Mouse (Mus musculus): ENCODE results near the gene Acat2. TPM values are rescaled to one million over a fixed set of nuclear protein-coding genes. Genes with fewer than 3 reads are reported as not detected.
"Not testable (repeated sequence)": the region's sequence is repeated elsewhere in the genome, so short reads cannot be mapped to it uniquely, and the experiment has no call there.

Gene Acat2
- polyA plus RNA-seq, 1 experiment from 2014 or later: 348 TPM

DNA sequence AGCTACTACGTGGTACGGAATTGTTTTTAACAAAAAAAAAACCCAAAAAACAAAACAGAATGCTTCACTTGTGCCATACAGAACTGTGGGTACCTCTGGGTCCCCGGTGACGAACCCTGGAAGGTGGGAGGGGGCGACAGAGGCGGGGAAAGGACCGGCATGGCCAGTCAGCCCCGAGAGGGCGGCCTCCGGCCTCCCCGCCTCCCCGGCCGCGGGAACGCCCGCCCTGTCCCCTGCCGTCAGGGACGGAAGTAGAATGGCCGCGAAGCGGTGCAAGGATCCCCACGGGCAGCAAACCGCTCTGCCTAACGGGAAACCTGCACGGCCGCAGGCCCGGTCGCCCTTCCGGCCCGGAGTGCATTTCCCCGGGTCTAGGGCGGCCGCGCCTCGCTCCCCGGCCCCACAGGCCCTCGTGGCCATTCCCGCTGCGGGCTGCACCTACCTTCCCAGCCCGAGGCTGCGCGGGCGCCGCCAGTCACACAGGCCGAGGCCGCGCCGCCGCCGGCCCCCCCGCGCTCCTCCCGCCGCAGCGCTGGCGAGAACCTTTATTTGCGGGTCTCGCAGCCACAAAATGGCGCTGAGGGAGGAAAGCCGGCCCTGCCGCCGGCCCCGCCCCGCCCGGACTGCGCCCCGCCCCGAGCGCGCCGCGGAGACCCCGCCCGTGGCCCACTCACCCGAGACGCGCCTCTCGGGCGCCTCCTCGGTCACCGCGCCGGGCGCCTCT lies 31.2 kb upstream of the Acat2 start:
- H3K27ac ChIP-seq (replicated peaks): peak overlapping the region; percentile 100
- peak overlapping the region; percentile 89 for H3K4me3 ChIP-seq
- H3K9me3 ChIP-seq: 0 out of 2 replicates have a peak, but pooled peaks cover 3% of the 10 kb centered on the region
- H3K27me3 ChIP-seq (replicated peaks; ENCODE audit: low read depth, poor library complexity, severe bottlenecking): no peaks in the 10 kb centered on the region
- DNase-seq (ENCODE audit: low spot score): peak; percentile 93
- under 1% methylated on average over 84 of the region's 84 CpGs for WGBS
- H3K36me3 ChIP-seq (replicated peaks): peaks cover 27% of the 10 kb centered on the region
- peaks cover 14% of the 10 kb centered on the region for H3K4me1 ChIP-seq

GRCm38 (mm10) chr17:12991194-12991634 lies 30.7 kb upstream of the Acat2 start:
- Histone ChIP-seq H3K27me3 (replicated peaks; ENCODE audit: low read depth, poor library complexity, severe bottlenecking) (no peaks in the 10 kb centered on the region), H3K9me3 (0 out of 2 replicates have a peak, but pooled peaks cover 3% of the 10 kb centered on the region), H3K4me1 (peaks cover 14% of the 10 kb centered on the region), H3K27ac (replicated peaks) (peak overlapping the region; percentile 100), H3K4me3 (peak overlapping the region; percentile 89), H3K36me3 (replicated peaks) (peaks cover 33% of the 10 kb centered on the region)
- DNase-seq (ENCODE audit: low spot score): peak; percentile 20
- 6% methylated on average over 12 of the region's 12 CpGs for WGBS

- no peaks in the 10 kb centered on the region for H3K27me3 ChIP-seq (replicated peaks; ENCODE audit: low read depth, poor library complexity, severe bottlenecking)
- DNase-seq (ENCODE audit: low spot score): no peak
- 71% methylated on average over 8 of the region's 8 CpGs for WGBS
- H3K36me3 ChIP-seq (replicated peaks): peaks cover 37% of the 10 kb centered on the region
- H3K4me3 ChIP-seq: peak overlapping the region; percentile 89
- H3K4me1 ChIP-seq: peaks cover 14% of the 10 kb centered on the region
- H3K9me3 ChIP-seq: 0 out of 2 replicates have a peak, but pooled peaks cover 3% of the 10 kb centered on the region
- peak overlapping the region; percentile 100; the same call in 1 of the 2 replicates for H3K27ac ChIP-seq (replicated peaks)
Measured at GRCm38 (mm10) chr17:12990567-12991145, 30.1 kb upstream of the Acat2 start.

DNA sequence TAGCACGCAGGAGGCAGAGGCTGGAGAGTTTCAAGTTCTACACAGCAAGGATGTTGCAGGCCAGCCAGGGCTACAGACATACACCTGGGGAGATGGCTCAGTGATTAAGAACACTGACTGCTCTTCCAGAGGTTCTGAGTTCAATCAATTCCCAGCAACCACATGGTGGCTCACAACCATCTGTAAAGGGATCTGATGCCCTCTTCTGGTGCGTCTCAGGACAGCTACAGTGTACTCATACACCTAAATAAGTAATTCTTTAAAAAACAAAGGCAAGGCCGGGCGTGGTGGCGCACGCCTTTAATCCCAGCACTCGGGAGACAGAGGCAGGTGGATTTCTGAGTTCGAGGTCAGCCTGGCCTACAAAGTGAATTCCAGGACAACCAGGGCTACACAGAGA lies 27.5 kb upstream of the Acat2 start:
- peaks cover 11% of the 10 kb centered on the region for H3K4me1 ChIP-seq
- H3K36me3 ChIP-seq (replicated peaks): peaks cover 62% of the 10 kb centered on the region
- not testable (repeated sequence) for H3K27ac ChIP-seq (replicated peaks); H3K9me3 ChIP-seq; DNase-seq (ENCODE audit: low spot score); H3K27me3 ChIP-seq (replicated peaks; ENCODE audit: low read depth, poor library complexity, severe bottlenecking); H3K4me3 ChIP-seq
- 97% methylated on average over 8 of the region's 8 CpGs for WGBS

DNA sequence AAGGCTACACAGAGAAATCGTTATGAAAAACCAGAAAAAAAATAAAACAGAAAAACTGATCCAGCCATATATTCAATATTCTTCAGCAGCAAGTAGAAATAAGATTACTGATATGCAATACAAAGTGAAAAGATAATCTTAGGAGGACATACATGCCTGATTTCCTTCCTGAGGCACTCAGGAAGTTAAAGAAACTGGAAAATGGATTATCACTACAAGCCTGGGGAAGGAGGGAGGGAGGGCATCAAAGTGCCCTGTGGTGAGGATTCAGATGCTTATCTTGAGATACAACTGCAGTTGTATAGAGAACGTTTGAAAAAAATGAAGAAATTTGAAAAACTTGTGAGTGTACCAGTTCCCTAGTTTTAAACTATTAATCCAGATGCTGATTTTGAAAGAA lies 23.4 kb upstream of the Acat2 start:
- H3K4me1 ChIP-seq: no peaks in the 10 kb centered on the region
- H3K9me3 ChIP-seq: 0 out of 2 replicates have a peak, but pooled peaks cover 3% of the 10 kb centered on the region
- H3K36me3 ChIP-seq (replicated peaks): peaks cover 97% of the 10 kb centered on the region
- WGBS: 87% methylated on average over 2 of the region's 2 CpGs
- no peak overlapping the region for H3K4me3 ChIP-seq
- DNase-seq (ENCODE audit: low spot score): no peak
- H3K27me3 ChIP-seq (replicated peaks; ENCODE audit: low read depth, poor library complexity, severe bottlenecking): no peaks in the 10 kb centered on the region
- no peak overlapping the region for H3K27ac ChIP-seq (replicated peaks)

DNA sequence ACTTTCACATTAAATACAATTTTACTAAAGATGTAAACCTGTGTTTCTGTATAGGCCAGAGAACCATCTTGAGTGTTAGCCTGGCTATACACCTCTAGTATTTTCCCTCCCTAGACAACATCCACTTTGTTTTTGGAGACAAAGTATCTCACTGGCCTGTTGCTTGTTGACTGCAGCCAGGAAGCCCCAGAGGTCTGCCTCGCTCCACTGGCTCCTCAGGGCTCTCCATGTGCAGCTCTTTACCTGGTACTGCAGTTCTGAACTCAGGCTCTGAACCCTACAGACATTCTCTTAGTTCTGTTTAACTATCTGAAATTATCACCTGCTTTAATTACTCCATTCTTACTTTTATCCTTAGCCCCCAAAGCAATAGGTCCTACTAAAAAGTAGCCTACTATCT lies 18.0 kb upstream of the Acat2 start:
- Histone ChIP-seq H3K9me3 (no peaks in the 10 kb centered on the region), H3K27me3 (replicated peaks; ENCODE audit: low read depth, poor library complexity, severe bottlenecking) (no peaks in the 10 kb centered on the region), H3K36me3 (replicated peaks) (peaks cover 88% of the 10 kb centered on the region), H3K4me1 (no peaks in the 10 kb centered on the region), H3K27ac (replicated peaks) (no peak overlapping the region), H3K4me3 (no peak overlapping the region)
- 96% methylated on average over 1 of the region's 1 CpGs for WGBS
- no peak for DNase-seq (ENCODE audit: low spot score)

- WGBS: 89% methylated on average over 2 of the region's 2 CpGs
- no peak overlapping the region for H3K4me3 ChIP-seq
- peaks cover 88% of the 10 kb centered on the region for H3K36me3 ChIP-seq (replicated peaks)
- H3K27me3 ChIP-seq (replicated peaks; ENCODE audit: low read depth, poor library complexity, severe bottlenecking): no peaks in the 10 kb centered on the region
- DNase-seq (ENCODE audit: low spot score): no peak
- H3K4me1 ChIP-seq: no peaks in the 10 kb centered on the region
- H3K27ac ChIP-seq (replicated peaks): no peak overlapping the region
- H3K9me3 ChIP-seq: no peaks in the 10 kb centered on the region
Measured at GRCm38 (mm10) chr17:12973851-12974250, 13.3 kb upstream of the Acat2 start.

DNA sequence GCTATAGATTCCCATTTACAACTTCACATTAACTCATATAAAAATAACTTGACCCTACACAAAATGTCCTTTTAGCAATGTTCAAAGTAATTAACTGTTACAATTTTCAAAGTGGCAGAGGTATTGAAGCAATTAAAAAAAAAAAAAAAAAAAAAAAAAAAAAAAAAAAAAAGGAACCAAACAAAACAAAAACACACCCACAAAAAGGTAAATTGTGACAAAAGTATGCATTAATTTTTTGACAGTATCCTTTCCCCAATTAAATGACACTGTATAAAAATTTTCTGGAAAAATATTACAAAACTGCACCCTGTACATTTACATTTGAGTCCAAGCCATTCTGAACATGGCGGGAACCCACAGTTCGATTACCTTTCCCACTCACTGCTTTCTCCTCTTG lies 6.6 kb upstream of the Acat2 start:
- no peak for DNase-seq (ENCODE audit: low spot score)
- Histone ChIP-seq H3K4me3 (no peak overlapping the region), H3K36me3 (replicated peaks) (peaks cover 70% of the 10 kb centered on the region), H3K27me3 (replicated peaks; ENCODE audit: low read depth, poor library complexity, severe bottlenecking) (no peaks in the 10 kb centered on the region), H3K4me1 (no peaks in the 10 kb centered on the region), H3K27ac (replicated peaks) (no peak overlapping the region), H3K9me3 (no peaks in the 10 kb centered on the region)
- 93% methylated on average over 2 of the region's 2 CpGs for WGBS

GRCm38 (mm10) chr17:12963476-12963875 lies 2.9 kb upstream of the Acat2 start:
- peaks cover 38% of the 10 kb centered on the region for H3K36me3 ChIP-seq (replicated peaks)
- whole genome bisulfite sequencing: 84% methylated on average over 3 of the region's 3 CpGs
- H3K27ac ChIP-seq (replicated peaks): no peak overlapping the region
- no peaks in the 10 kb centered on the region for H3K9me3 ChIP-seq
- no peaks in the 10 kb centered on the region for H3K27me3 ChIP-seq (replicated peaks; ENCODE audit: low read depth, poor library complexity, severe bottlenecking)
- H3K4me3 ChIP-seq: no peak overlapping the region
- DNase-seq (ENCODE audit: low spot score): no peak
- H3K4me1 ChIP-seq: peaks cover 14% of the 10 kb centered on the region

GRCm38 (mm10) chr17:12959377-12959776 lies 1.2 kb downstream of the Acat2 start:
- 83% methylated on average over 2 of the region's 2 CpGs for WGBS
- not testable (repeated sequence) for H3K9me3 ChIP-seq; H3K27ac ChIP-seq (replicated peaks); DNase-seq (ENCODE audit: low spot score); H3K27me3 ChIP-seq (replicated peaks; ENCODE audit: low read depth, poor library complexity, severe bottlenecking)
- H3K4me3 ChIP-seq: peak overlapping the region; percentile 48
- peaks cover 14% of the 10 kb centered on the region for H3K4me1 ChIP-seq
- peaks cover 29% of the 10 kb centered on the region for H3K36me3 ChIP-seq (replicated peaks)

- Histone ChIP-seq H3K9me3 (no peaks in the 10 kb centered on the region), H3K27me3 (replicated peaks; ENCODE audit: low read depth, poor library complexity, severe bottlenecking) (no peaks in the 10 kb centered on the region), H3K4me1 (peaks cover 14% of the 10 kb centered on the region), H3K36me3 (replicated peaks) (peaks cover 53% of the 10 kb centered on the region), H3K4me3 (no peak overlapping the region), H3K27ac (replicated peaks) (no peak overlapping the region)
- 91% methylated on average over 8 of the region's 8 CpGs for whole genome bisulfite sequencing
- no peak for DNase-seq (ENCODE audit: low spot score)
Measured at GRCm38 (mm10) chr17:12956664-12957063, 3.9 kb downstream of the Acat2 start.

DNA sequence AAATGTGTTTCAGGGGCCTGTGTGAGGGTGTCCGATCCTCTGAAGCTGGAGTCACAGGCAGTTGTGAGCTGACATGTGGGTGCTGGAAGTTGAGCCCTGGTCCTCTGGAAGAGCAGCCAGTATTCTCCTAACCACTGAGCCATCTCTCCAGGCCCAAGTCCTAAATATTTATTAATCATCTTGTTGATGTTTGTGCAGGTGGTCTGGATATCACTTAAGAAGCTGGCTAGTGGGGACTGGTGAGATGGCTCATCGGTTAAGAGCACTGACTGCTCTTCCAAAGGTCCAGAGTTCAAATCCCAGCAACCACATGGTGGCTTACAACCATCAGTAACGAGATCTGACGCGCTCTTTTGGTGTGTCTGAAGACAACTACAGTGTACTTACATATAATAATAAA lies 10.9 kb downstream of the Acat2 start:
- no peak for DNase-seq (ENCODE audit: low spot score)
- 92% methylated on average over 5 of the region's 5 CpGs for WGBS
- H3K27ac ChIP-seq (replicated peaks): no peak overlapping the region
- no peaks in the 10 kb centered on the region for H3K9me3 ChIP-seq
- peaks cover 83% of the 10 kb centered on the region for H3K36me3 ChIP-seq (replicated peaks)
- H3K4me3 ChIP-seq: no peak overlapping the region
- H3K27me3 ChIP-seq (replicated peaks; ENCODE audit: low read depth, poor library complexity, severe bottlenecking): no peaks in the 10 kb centered on the region
- H3K4me1 ChIP-seq: no peaks in the 10 kb centered on the region

All from embryonic facial prominence, embryonic 10.5 days (tissue).